In the genomic region with DNA sequence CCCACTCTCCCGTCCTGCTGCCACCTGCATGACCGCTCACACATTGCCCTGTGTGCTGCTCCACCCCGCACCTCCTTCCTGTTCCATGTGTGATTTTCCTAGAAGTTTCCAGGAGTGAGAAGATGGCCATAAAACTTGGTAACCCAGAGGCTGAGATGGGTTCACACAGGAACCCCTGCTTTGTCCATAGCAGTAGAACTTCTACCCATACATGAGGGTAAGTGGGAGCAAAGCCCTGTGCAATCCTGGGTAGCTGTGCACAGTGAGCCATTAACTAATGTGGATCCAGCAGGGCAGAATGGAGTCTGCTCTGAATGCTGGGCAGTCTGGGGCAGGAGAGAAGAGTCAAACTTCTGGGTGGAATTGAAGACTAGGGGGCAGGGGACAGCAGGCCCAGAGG, we compare ENCODE assay signal across 18 mouse cellular contexts. TPM values are rescaled to one million over a fixed set of nuclear protein-coding genes. Genes with fewer than 3 reads are reported as not detected.
DNase-seq lines count a peak whose midpoint lies in the region; ATAC-seq and TF ChIP-seq lines count a peak whose summit lies in the region.
"Had no signal": no experiment of that assay in that cellular context is flagged by ENCODE, and none has a peak within 500 bp of the region (broad histone marks: within the 10 kb centered on the region; RNA-seq: fewer than 3 reads in every experiment).

No protein-coding gene starts in this region.

- peaks cover 9% of the 10 kb centered on the region; the same call in 1 of the 2 replicates for H3K4me1 ChIP-seq in hindbrain, embryonic 13.5 days (replicated peaks)
- no peaks in the 10 kb centered on the region for H3K4me1 ChIP-seq in hindbrain, embryonic 11.5 days (replicated peaks; ENCODE audit: control insufficient read depth, insufficient read depth, low read length)
- H3K4me1 ChIP-seq in kidney, postnatal 0 days (replicated peaks; ENCODE audit: insufficient read depth, low read length), result 0 out of 2 replicates have a peak, but pooled peaks cover 3% of the 10 kb centered on the region
- no peaks in the 10 kb centered on the region for H3K4me1 ChIP-seq in spleen, adult 2 months (ENCODE audit: control insufficient read depth, insufficient read depth, insufficient read length)

- DNase-seq in hindbrain, embryonic 11.5 days (ENCODE audit: low spot score), result no peak
- DNase-seq in kidney, postnatal 0 days (ENCODE audit: low spot score), result no peak
- no peak for DNase-seq in kidney, postnatal 25 days
- no peak for DNase-seq in spleen, adult 2 months (ENCODE audit: low read depth in 1 of 2, low spot score in 2 of 2)
- no peak for DNase-seq in spleen, postnatal 10 days (ENCODE audit: low spot score in 2 of 2)
- DNase-seq in adrenal gland, postnatal 36 days, result no peak
- DNase-seq: cerebellum, adult 2 months; gastrocnemius, postnatal 14 days; layer of hippocampus, adult 9-11 months; liver, embryonic 13.5 days; lung, embryonic 14.5 days; lung, postnatal 4 days; right cerebral cortex, postnatal 4 days; thymus, postnatal 25 days had no signal

- H3K9ac ChIP-seq in hindbrain, embryonic 13.5 days, result no peak overlapping the region
- H3K9ac ChIP-seq in hindbrain, embryonic 11.5 days (ENCODE audit: low read depth, low read length), result no peak overlapping the region
- H3K9ac ChIP-seq in kidney, postnatal 0 days (ENCODE audit: low read depth, low read length), result no peak overlapping the region
- H3K9ac ChIP-seq: liver, embryonic 13.5 days; lung, embryonic 14.5 days had no signal

- TF ChIP-seq CTCF in kidney, postnatal 0 days (IDR thresholded peaks at IDR 0.05; ENCODE audit: low read depth), result no peak
- TF ChIP-seq CTCF in spleen, adult 2 months (IDR thresholded peaks at IDR 0.05; ENCODE audit: extremely low read depth, insufficient read depth, insufficient read length, insufficient replicate concordance), result no peak

- no peak for ATAC-seq in hindbrain, embryonic 13.5 days (ENCODE audit: low FRiP score)
- no peak for ATAC-seq in hindbrain, embryonic 11.5 days (ENCODE audit: low FRiP score)
- no peak for ATAC-seq in kidney, postnatal 0 days (replicated peaks; ENCODE audit: low FRiP score, low read depth)

- WGBS in hindbrain, embryonic 13.5 days, result 92% methylated on average over 3 of the region's 3 CpGs
- 90% methylated on average over 3 of the region's 3 CpGs for WGBS in hindbrain, embryonic 11.5 days
- 69% methylated on average over 3 of the region's 3 CpGs for WGBS in kidney, postnatal 0 days
- 82% methylated on average over 3 of the region's 3 CpGs for WGBS in spleen, adult 2 months

- no peak for TF ChIP-seq POLR2A in spleen, adult 2 months (IDR thresholded peaks at IDR 0.05; ENCODE audit: low read depth, low read length)

- peak overlapping the region; percentile 35 for H3K27ac ChIP-seq in hindbrain, embryonic 13.5 days
- no peak overlapping the region for H3K27ac ChIP-seq in hindbrain, embryonic 11.5 days (ENCODE audit: low read depth, low read length)
- H3K27ac ChIP-seq in kidney, postnatal 0 days, result peak overlapping the region; percentile 48
- 0 out of 2 replicates have a peak overlapping the region, but pooled peaks have one; percentile 42 for H3K27ac ChIP-seq in spleen, adult 2 months (ENCODE audit: insufficient read depth, low read length)
- H3K27ac ChIP-seq: left cerebral cortex, adult 2 months had no signal

- no peaks in the 10 kb centered on the region for H3K27me3 ChIP-seq in hindbrain, embryonic 13.5 days
- no peaks in the 10 kb centered on the region for H3K27me3 ChIP-seq in hindbrain, embryonic 11.5 days (ENCODE audit: control insufficient read depth, insufficient read depth, low read length)
- no peaks in the 10 kb centered on the region for H3K27me3 ChIP-seq in kidney, postnatal 0 days (ENCODE audit: insufficient read depth, low read length)
- no peaks in the 10 kb centered on the region for H3K27me3 ChIP-seq in spleen, adult 2 months (ENCODE audit: control insufficient read depth, insufficient read depth, low read length)
- H3K27me3 ChIP-seq: liver, embryonic 13.5 days had no signal

- H3K4me2 ChIP-seq in hindbrain, embryonic 13.5 days, result no peak overlapping the region
- H3K4me2 ChIP-seq in hindbrain, embryonic 11.5 days (replicated peaks; ENCODE audit: low read depth, low read length), result no peak overlapping the region
- no peak overlapping the region for H3K4me2 ChIP-seq in kidney, postnatal 0 days (ENCODE audit: low read length)
- H3K4me2 ChIP-seq: liver, embryonic 13.5 days; lung, embryonic 14.5 days had no signal

- H3K9me3 ChIP-seq in hindbrain, embryonic 13.5 days, result no peaks in the 10 kb centered on the region
- no peaks in the 10 kb centered on the region for H3K9me3 ChIP-seq in hindbrain, embryonic 11.5 days (ENCODE audit: control insufficient read depth, low read length)
- H3K9me3 ChIP-seq in kidney, postnatal 0 days (replicated peaks; ENCODE audit: low read length), result no peaks in the 10 kb centered on the region
- H3K9me3 ChIP-seq: forebrain, embryonic 10.5 days; heart, embryonic 10.5 days; liver, embryonic 13.5 days had no signal

- no peaks in the 10 kb centered on the region for H3K36me3 ChIP-seq in hindbrain, embryonic 13.5 days
- no peaks in the 10 kb centered on the region for H3K36me3 ChIP-seq in hindbrain, embryonic 11.5 days (ENCODE audit: control insufficient read depth, insufficient read depth, low read length)
- H3K36me3 ChIP-seq in kidney, postnatal 0 days (ENCODE audit: insufficient read depth, low read length), result no peaks in the 10 kb centered on the region
- H3K36me3 ChIP-seq in spleen, adult 2 months (ENCODE audit: control insufficient read depth, insufficient read depth, low read length), result no peaks in the 10 kb centered on the region
- H3K36me3 ChIP-seq: forebrain, embryonic 10.5 days; heart, embryonic 10.5 days; liver, embryonic 13.5 days had no signal

- no peak overlapping the region for H3K4me3 ChIP-seq in hindbrain, embryonic 13.5 days
- H3K4me3 ChIP-seq in hindbrain, embryonic 11.5 days (ENCODE audit: low read depth, low read length), result no peak overlapping the region
- H3K4me3 ChIP-seq in kidney, postnatal 0 days (replicated peaks; ENCODE audit: low read depth, low read length), result no peak overlapping the region
- no peak overlapping the region for H3K4me3 ChIP-seq in spleen, adult 2 months (ENCODE audit: extremely low read depth, insufficient read depth, insufficient read length)
- H3K4me3 ChIP-seq: forebrain, embryonic 10.5 days; heart, embryonic 10.5 days; left cerebral cortex, adult 2 months; liver, embryonic 13.5 days had no signal

RNA-seq across cellular contexts. Expression of gene Aldh1l1, which starts 8.3 kb away (rescaled TPM):
- polyA plus RNA-seq in hindbrain, embryonic 13.5 days (2015; fragmentation: Nextera tagmentation; extraction: Ambion mirVana), result 44.8 and 45.3 TPM in 2 replicates
- polyA plus RNA-seq in hindbrain, embryonic 11.5 days (2014; fragmentation: Nextera tagmentation; extraction: Ambion mirVana), result 2.2 TPM in 2 replicates
- polyA plus RNA-seq in kidney, postnatal 0 days (2015; fragmentation: Nextera tagmentation; extraction: Ambion mirVana), result 42.8 and 47.1 TPM in 2 replicates
- 1.9 and 2.9 TPM in 2 replicates for polyA plus RNA-seq in spleen, adult 2 months (2012; rRNA removed)
- total RNA-seq in adrenal gland, postnatal 36 days (2021), result 100 to 1,000 TPM; 136 to 172 TPM

RNA-seq across cellular contexts. Expression of gene Klf15, which starts 32.2 kb away (rescaled TPM):
- 10.2 and 10.5 TPM in 2 replicates for polyA plus RNA-seq in hindbrain, embryonic 13.5 days (2015; fragmentation: Nextera tagmentation; extraction: Ambion mirVana)
- polyA plus RNA-seq in hindbrain, embryonic 11.5 days (2014; fragmentation: Nextera tagmentation; extraction: Ambion mirVana), result 1.9 and 3.6 TPM in 2 replicates
- polyA plus RNA-seq in kidney, postnatal 0 days (2015; fragmentation: Nextera tagmentation; extraction: Ambion mirVana), result 17.1 and 20.8 TPM in 2 replicates
- 9.7 and 11.0 TPM in 2 replicates for polyA plus RNA-seq in spleen, adult 2 months (2012; rRNA removed)
- 10 to 100 TPM; 31.8 to 35.7 TPM for total RNA-seq in adrenal gland, postnatal 36 days (2021)

Comparison
In these comparisons a context has a peak if more than half of its experiments do, and no peak if none do; other contexts are left out.
1. RNA of gene Aldh1l1, which starts 8.3 kb away (polyA plus RNA-seq): 44.8 to 45.3 TPM in hindbrain, embryonic 13.5 days and 42.8 to 47.1 TPM in kidney, postnatal 0 days; 1.9 to 2.9 TPM in spleen, adult 2 months and 2.2 TPM in hindbrain, embryonic 11.5 days; every median in the first group is over 10 times any median in the second.